Mouse (Mus musculus) forebrain, embryonic 15.5 days (tissue): ENCODE data around the gene Apoa2. TPM values are rescaled to one million over a fixed set of nuclear protein-coding genes. Genes with fewer than 3 reads are reported as not detected.
A peak's percentile ranks its signal among the peaks of the same experiment; 100 is the strongest.

ENCODE experiments used
- ATAC-seq: fragments of 200-750 bp; cut with Nextera tagmentation; replicated peaks from 2 replicates; pipeline ENCODE4 v1.8.0; 2017; ENCODE audit warnings: mild to moderate bottlenecking, moderate TSS enrichment, moderate library complexity
- H3K27ac ChIP-seq: fragments of 300-500 bp; sonication (generic); replicated peaks from 2 replicates; pipeline ENCODE4 v1.5.1; 2015; ENCODE audit warnings: mild to moderate bottlenecking, inconsistent platforms
- H3K27me3 ChIP-seq: fragments of 300-500 bp; sonication (generic); 2 replicates; pipeline ENCODE4 v1.6.1; 2015; ENCODE audit warnings: inconsistent platforms
- H3K36me3 ChIP-seq: fragments of 300-500 bp; sonication (generic); 2 replicates; pipeline ENCODE4 v1.6.1; 2015; ENCODE audit warnings: mild to moderate bottlenecking, inconsistent platforms
- H3K4me1 ChIP-seq: fragments of 300-500 bp; sonication (generic); 2 replicates; pipeline ENCODE4 v1.6.1; 2015; ENCODE audit warnings: inconsistent platforms
- H3K4me2 ChIP-seq: fragments of 300-500 bp; sonication (generic); replicated peaks from 2 replicates; pipeline ENCODE4 v1.6.1; 2015; ENCODE audit warnings: mild to moderate bottlenecking, inconsistent platforms
- H3K4me3 ChIP-seq: fragments of 300-500 bp; sonication (generic); 2 replicates; pipeline ENCODE4 v1.5.1; 2015; ENCODE audit warnings: mild to moderate bottlenecking, inconsistent platforms
- H3K9ac ChIP-seq: fragments of 300-500 bp; sonication (generic); replicated peaks from 2 replicates; pipeline ENCODE4 v1.6.1; 2015; ENCODE audit warnings: mild to moderate bottlenecking, inconsistent platforms
- H3K9me3 ChIP-seq: fragments of 300-500 bp; sonication (generic); 2 replicates; pipeline ENCODE4 v1.6.1; 2016; ENCODE audit warnings: inconsistent platforms
- WGBS: fragments of 180-500 bp; shearing (Covaris S2); methylation state at CpG from one replicate; pipeline ENCODE4 v1.1.7; 2015; ENCODE audit warnings: mixed read lengths; 5-methylcytosine and 5-hydroxymethylcytosine counted together
- polyA plus RNA-seq: library from polyadenylated mRNA; unstranded; fragments of >200 nt; fragmentation: Nextera tagmentation; extraction: Ambion mirVana; gene quantifications from 2 replicates; pipeline ENCODE4 v1.2.1, GENCODE M21; 2015

The Apoa2 gene
- polyA plus RNA-seq, 1 experiment from 2014 or later: 1.8 TPM

DNA sequence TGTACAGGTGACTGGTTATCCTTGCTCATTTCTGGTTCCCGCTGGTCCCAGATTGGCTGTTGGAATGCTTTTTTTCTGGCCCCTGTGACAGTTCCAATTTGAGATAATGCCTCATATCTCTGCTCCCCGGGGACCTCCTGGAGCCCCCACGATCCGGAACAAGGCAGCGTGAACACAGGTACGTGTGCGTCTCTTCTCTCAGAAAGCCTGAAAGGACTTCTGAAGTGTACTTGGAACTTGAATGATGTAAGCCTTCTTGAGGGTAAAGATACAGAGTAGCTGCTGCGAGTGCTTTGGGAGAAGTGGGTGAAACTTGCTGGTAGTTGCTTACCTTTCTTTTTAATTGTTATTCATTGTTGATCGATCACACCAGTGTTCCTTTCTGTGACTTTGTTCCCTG, 46.3 kb downstream of the Apoa2 start:
- no peaks in the 10 kb centered on the region for H3K27me3 ChIP-seq
- no peak overlapping the region for H3K27ac ChIP-seq
- peak overlapping the region; percentile 76 for H3K9ac ChIP-seq
- WGBS: 56% methylated on average over 9 of the region's 9 CpGs
- ATAC-seq: no peak
- H3K9me3 ChIP-seq: no peaks in the 10 kb centered on the region
- peak overlapping the region; percentile 89 for H3K4me2 ChIP-seq
- H3K4me1 ChIP-seq: peaks cover 28% of the 10 kb centered on the region
- peaks cover 38% of the 10 kb centered on the region for H3K36me3 ChIP-seq
- H3K4me3 ChIP-seq: peak overlapping the region; percentile 87

DNA sequence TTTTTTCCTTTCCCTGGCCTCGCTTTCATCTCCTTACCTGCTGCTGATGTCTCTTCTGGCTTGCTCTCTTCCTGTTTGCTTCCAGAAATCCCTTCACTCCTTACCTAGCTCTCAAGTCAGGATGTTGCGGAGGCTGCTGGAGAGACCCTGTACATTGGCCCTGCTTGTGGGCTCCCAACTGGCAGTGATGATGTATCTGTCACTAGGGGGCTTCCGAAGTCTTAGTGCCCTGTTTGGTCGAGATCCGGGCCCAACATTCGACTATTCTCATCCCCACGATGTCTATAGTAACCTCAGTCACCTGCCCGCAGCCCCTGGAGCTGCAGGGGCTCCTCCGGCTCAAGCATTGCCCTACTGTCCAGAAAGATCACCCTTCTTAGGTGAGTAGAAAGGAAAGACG, 46.8 kb downstream of the Apoa2 start:
- H3K27me3 ChIP-seq: no peaks in the 10 kb centered on the region
- no peak overlapping the region for H3K27ac ChIP-seq
- H3K9me3 ChIP-seq: no peaks in the 10 kb centered on the region
- no peak overlapping the region for H3K4me3 ChIP-seq
- H3K36me3 ChIP-seq: peaks cover 43% of the 10 kb centered on the region
- no peak for ATAC-seq
- no peak overlapping the region for H3K9ac ChIP-seq
- H3K4me1 ChIP-seq: peaks cover 28% of the 10 kb centered on the region
- 69% methylated on average over 10 of the region's 10 CpGs for WGBS
- H3K4me2 ChIP-seq: no peak overlapping the region

DNA sequence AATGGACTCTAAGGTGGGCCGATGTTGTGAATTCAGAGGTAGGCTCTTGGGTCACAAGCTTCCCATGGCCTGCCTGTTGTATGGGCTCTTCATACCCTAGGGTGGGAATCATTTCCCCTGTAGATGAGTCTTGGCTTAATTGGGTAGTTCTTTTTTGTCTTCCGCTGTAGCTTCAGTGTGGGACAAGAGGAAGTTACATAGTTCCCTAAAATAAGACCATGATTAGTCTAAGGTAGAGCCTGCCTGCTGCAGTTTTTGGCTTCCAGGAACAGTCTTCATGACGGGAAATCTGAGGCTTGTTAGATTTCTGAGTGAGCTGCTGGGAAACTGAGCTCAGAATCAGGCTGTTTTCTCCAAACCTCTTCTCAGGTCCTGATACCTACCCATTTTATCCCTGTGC, 47.2 kb downstream of the Apoa2 start:
- ATAC-seq: no peak

DNA sequence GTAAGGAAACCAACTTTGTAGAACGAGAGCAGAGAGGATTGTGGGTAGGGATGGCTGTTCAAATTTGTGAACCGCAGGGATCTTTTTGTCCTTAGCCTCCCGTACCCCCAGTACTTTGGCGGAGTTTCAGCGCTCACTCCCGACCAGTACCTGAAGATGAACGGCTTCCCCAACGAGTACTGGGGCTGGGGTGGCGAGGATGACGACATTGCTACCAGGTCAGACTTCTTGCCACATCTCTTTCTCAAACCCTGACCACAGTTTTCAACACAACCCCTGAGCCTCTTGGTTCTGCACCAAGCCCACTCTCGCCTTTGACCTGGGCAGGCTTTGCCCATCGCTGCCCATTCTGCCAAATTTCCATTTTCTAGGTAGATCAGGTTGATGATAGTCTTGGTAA, 49.3 kb downstream of the Apoa2 start:
- Histone ChIP-seq H3K4me1 (peaks cover 28% of the 10 kb centered on the region), H3K27ac (no peak overlapping the region), H3K4me3 (no peak overlapping the region), H3K9ac (no peak overlapping the region), H3K36me3 (peaks cover 60% of the 10 kb centered on the region), H3K27me3 (no peaks in the 10 kb centered on the region), H3K9me3 (no peaks in the 10 kb centered on the region), H3K4me2 (no peak overlapping the region)
- no peak for ATAC-seq
- 91% methylated on average over 12 of the region's 12 CpGs for WGBS

More for the DNA sequence above, 47.2 kb downstream of the Apoa2 start:
- WGBS: 89% methylated on average over 3 of the region's 3 CpGs
- Histone ChIP-seq H3K36me3 (peaks cover 47% of the 10 kb centered on the region), H3K9me3 (no peaks in the 10 kb centered on the region), H3K27me3 (no peaks in the 10 kb centered on the region), H3K4me3 (no peak overlapping the region), H3K4me2 (no peak overlapping the region), H3K27ac (no peak overlapping the region), H3K4me1 (peaks cover 28% of the 10 kb centered on the region), H3K9ac (no peak overlapping the region)

DNA sequence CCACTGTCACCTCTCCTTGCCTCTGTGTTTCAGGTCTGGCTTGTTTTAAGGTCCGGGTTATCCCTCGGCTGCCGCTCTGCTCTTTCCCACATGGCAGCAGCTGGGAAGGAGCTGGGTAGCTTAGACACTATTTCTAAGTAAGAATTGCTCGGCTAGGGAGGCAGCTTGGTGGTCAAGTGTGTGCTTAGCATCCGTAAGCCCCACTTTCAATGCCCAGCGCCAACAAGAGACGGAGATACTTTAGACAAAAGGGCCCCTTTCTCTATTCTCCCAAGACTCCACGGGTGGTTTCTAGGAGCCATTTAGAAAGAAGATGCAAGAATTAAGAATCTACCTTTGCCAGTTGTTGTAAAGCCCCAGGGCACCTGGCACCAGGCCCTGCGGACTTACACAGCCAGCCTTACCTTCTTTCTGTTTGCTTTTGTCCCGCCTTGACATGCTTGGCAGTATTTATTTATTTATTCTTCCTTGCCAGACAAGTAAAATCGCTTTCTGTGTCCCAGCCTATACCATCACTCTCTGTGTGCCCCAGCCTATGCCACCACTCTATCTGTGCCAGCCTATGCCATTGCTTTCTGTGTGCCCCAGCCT, 50.4 kb downstream of the Apoa2 start:
- no peak overlapping the region for H3K27ac ChIP-seq
- no peaks in the 10 kb centered on the region for H3K9me3 ChIP-seq
- ATAC-seq: no peak
- H3K4me2 ChIP-seq: no peak overlapping the region
- peaks cover 31% of the 10 kb centered on the region for H3K4me1 ChIP-seq
- no peak overlapping the region for H3K4me3 ChIP-seq
- H3K27me3 ChIP-seq: no peaks in the 10 kb centered on the region
- H3K36me3 ChIP-seq: peaks cover 60% of the 10 kb centered on the region
- H3K9ac ChIP-seq: no peak overlapping the region
- WGBS: 68% methylated on average over 11 of the region's 11 CpGs

Other genes with a start within 250 kb of the Apoa2 start
- 1.0 and 1.1 TPM in 2 replicates for gene Fcgr2b, start 248.5 kb upstream of the Apoa2 start, polyA plus RNA-seq
- 0.34 and 0.36 TPM in 2 replicates for gene Fcgr4, start 206.1 kb upstream of the Apoa2 start, polyA plus RNA-seq
- 8.7 and 8.8 TPM in 2 replicates for gene Fcgr3, start 160.1 kb upstream of the Apoa2 start, polyA plus RNA-seq
- gene Cfap126, start 111.1 kb upstream of the Apoa2 start, polyA plus RNA-seq: 4.0 and 10.3 TPM in 2 replicates
- 211 and 213 TPM in 2 replicates for gene Sdhc, start 74.5 kb upstream of the Apoa2 start, polyA plus RNA-seq
- gene Mpz, start 74.3 kb upstream of the Apoa2 start, polyA plus RNA-seq: 0.23 TPM in 1 of 2 replicates, not detected in the other
- 7.1 and 9.8 TPM in 2 replicates for gene Pcp4l1, start 28.8 kb upstream of the Apoa2 start, polyA plus RNA-seq
- gene Nr1i3, start 11.1 kb upstream of the Apoa2 start, polyA plus RNA-seq: 0.22 and 0.38 TPM in 2 replicates
- 42.0 and 46.6 TPM in 2 replicates for gene Tomm40l, start 2.5 kb upstream of the Apoa2 start, polyA plus RNA-seq
- gene Fcer1g, start 9.3 kb downstream of the Apoa2 start, polyA plus RNA-seq: 19.6 and 22.0 TPM in 2 replicates
- gene Adamts4, start 25.4 kb downstream of the Apoa2 start, polyA plus RNA-seq: 8.1 and 8.3 TPM in 2 replicates
- 215 and 221 TPM in 2 replicates for gene Ndufs2, start 26.3 kb downstream of the Apoa2 start, polyA plus RNA-seq
- gene B4galt3, start 45.3 kb downstream of the Apoa2 start, polyA plus RNA-seq: 107 and 111 TPM in 2 replicates
- gene Ppox, start 56.1 kb downstream of the Apoa2 start, polyA plus RNA-seq: 46.5 and 53.1 TPM in 2 replicates
- 132 and 135 TPM in 2 replicates for gene Usp21, start 62.9 kb downstream of the Apoa2 start, polyA plus RNA-seq
- 105 and 110 TPM in 2 replicates for gene Ufc1, start 70.0 kb downstream of the Apoa2 start, polyA plus RNA-seq
- gene Dedd, start 104.1 kb downstream of the Apoa2 start, polyA plus RNA-seq: 56.6 and 57.3 TPM in 2 replicates
- 57.8 and 62.0 TPM in 2 replicates for gene Nit1, start 120.6 kb downstream of the Apoa2 start, polyA plus RNA-seq
- 146 and 149 TPM in 2 replicates for gene Pfdn2, start 120.6 kb downstream of the Apoa2 start, polyA plus RNA-seq
- gene Klhdc9, start 135.7 kb downstream of the Apoa2 start, polyA plus RNA-seq: 3.8 and 4.0 TPM in 2 replicates
- gene Nectin4, start 145.0 kb downstream of the Apoa2 start, polyA plus RNA-seq: 0.49 and 0.74 TPM in 2 replicates
- 0.61 and 0.71 TPM in 2 replicates for gene Arhgap30, start 163.9 kb downstream of the Apoa2 start, polyA plus RNA-seq
- gene Usf1, start 186.3 kb downstream of the Apoa2 start, polyA plus RNA-seq: 229 and 235 TPM in 2 replicates
- gene Tstd1, start 193.8 kb downstream of the Apoa2 start, polyA plus RNA-seq: 12.3 and 13.0 TPM in 2 replicates
- gene F11r, start 212.5 kb downstream of the Apoa2 start, polyA plus RNA-seq: 9.6 and 10.1 TPM in 2 replicates